Comparison of ENCODE assay signal across 15 mouse cellular contexts in the genomic region with DNA sequence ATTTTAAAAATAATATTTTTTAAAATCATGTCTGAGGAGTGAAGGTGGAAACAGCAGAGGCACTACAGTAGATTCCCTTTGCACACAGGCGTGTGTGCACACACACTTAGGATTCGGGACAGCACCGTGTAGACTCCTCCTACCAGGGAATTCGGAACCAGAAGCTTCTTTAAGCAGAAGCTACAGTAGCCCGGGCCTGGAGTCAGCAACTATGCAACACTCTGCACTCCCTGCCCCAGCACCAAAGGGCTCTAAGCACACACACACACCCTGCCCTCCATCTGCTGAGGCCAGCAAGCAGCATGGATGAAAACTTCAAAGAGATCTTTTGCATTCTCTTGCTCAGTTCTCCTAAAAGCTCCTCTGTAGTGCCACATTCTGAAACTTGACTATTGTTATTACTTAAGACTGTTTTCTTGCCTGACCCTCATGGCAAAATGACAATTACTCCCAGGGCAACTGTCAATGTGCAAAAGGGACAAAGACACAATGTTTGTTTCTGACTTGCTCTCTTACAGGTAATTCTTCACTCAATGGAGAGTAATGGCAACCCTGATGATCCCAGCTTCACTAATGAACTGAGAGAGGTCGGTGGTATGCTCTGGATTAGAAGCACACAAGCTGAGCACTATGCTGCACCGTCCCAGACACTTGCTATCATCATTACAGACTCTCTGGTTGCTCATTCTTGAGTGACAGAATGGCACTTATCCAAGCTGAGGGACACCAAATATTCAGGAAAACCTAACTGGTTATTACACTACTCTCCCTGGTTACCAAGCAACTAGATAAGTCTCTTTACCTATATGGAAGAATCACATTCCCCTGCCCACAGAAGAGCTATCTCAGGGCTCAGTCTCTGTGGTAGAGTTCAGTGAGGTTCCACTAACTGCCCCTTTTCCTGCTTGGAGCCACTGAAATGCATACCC. TPM values are rescaled to one million over a fixed set of nuclear protein-coding genes. Genes with fewer than 3 reads are reported as not detected.
DNase-seq lines count a peak whose midpoint lies in the region; ATAC-seq and TF ChIP-seq lines count a peak whose summit lies in the region.
"Had no signal": no experiment of that assay in that cellular context is flagged by ENCODE, and none has a peak within 500 bp of the region (broad histone marks: within the 10 kb centered on the region; RNA-seq: fewer than 3 reads in every experiment).

No protein-coding gene starts in this region.

- H3K4me2 ChIP-seq in neural tube, embryonic 13.5 days, result no peak overlapping the region
- H3K4me2 ChIP-seq in liver, embryonic 13.5 days, result peak overlapping the region; percentile 25
- H3K4me2 ChIP-seq in intestine, embryonic 16.5 days (ENCODE audit: low read depth, low read length), result no peak overlapping the region
- H3K4me2 ChIP-seq: limb, embryonic 12.5 days; neural tube, embryonic 12.5 days had no signal

- no peak overlapping the region for H3K4me3 ChIP-seq in kidney, adult 2 months (ENCODE audit: insufficient read depth, low read depth, low read length)
- H3K4me3 ChIP-seq in neural tube, embryonic 13.5 days, result no peak overlapping the region
- no peak overlapping the region for H3K4me3 ChIP-seq in liver, embryonic 13.5 days (replicated peaks)
- H3K4me3 ChIP-seq in intestine, embryonic 16.5 days (ENCODE audit: low read length), result no peak overlapping the region
- H3K4me3 ChIP-seq: heart, adult 2 months; hindbrain, embryonic 10.5 days; limb, embryonic 12.5 days; neural tube, embryonic 12.5 days had no signal

- no peaks in the 10 kb centered on the region for H3K9me3 ChIP-seq in neural tube, embryonic 13.5 days
- H3K9me3 ChIP-seq in liver, embryonic 13.5 days (replicated peaks), result no peaks in the 10 kb centered on the region
- no peaks in the 10 kb centered on the region for H3K9me3 ChIP-seq in intestine, embryonic 16.5 days (ENCODE audit: control insufficient read depth, low read length)
- H3K9me3 ChIP-seq: hindbrain, embryonic 10.5 days; limb, embryonic 12.5 days; neural tube, embryonic 12.5 days had no signal

- intact Hi-C loops in heart, postnatal 25 days (cut with DNase I), result no loop called here

- peaks cover 15% of the 10 kb centered on the region for H3K4me1 ChIP-seq in kidney, adult 2 months (ENCODE audit: control insufficient read depth, insufficient read depth, low read length)
- peaks cover 19% of the 10 kb centered on the region for H3K4me1 ChIP-seq in neural tube, embryonic 13.5 days (replicated peaks)
- peaks cover 42% of the 10 kb centered on the region for H3K4me1 ChIP-seq in liver, embryonic 13.5 days (replicated peaks)
- H3K4me1 ChIP-seq in intestine, embryonic 16.5 days (ENCODE audit: control insufficient read depth, insufficient read depth, low read length), result 0 out of 2 replicates have a peak, but pooled peaks cover 9% of the 10 kb centered on the region
- H3K4me1 ChIP-seq: limb, embryonic 12.5 days; neural tube, embryonic 12.5 days had no signal

- H3K36me3 ChIP-seq in kidney, adult 2 months (ENCODE audit: control insufficient read depth, insufficient read depth, low read length), result peaks cover 3% of the 10 kb centered on the region; the same call in 1 of the 2 replicates
- peaks cover 4% of the 10 kb centered on the region; the same call in 1 of the 2 replicates for H3K36me3 ChIP-seq in neural tube, embryonic 13.5 days
- H3K36me3 ChIP-seq in liver, embryonic 13.5 days, result peaks cover 3% of the 10 kb centered on the region; the same call in 1 of the 2 replicates
- H3K36me3 ChIP-seq in intestine, embryonic 16.5 days (ENCODE audit: control insufficient read depth, insufficient read depth, low read length), result no peaks in the 10 kb centered on the region
- H3K36me3 ChIP-seq: neural tube, embryonic 12.5 days had no signal

- peak; percentile 32; the same call in 1 of the 2 replicates for ATAC-seq in neural tube, embryonic 13.5 days (ENCODE audit: low read depth)
- peak; percentile 45 for ATAC-seq in liver, embryonic 13.5 days (ENCODE audit: low read depth)
- ATAC-seq in intestine, embryonic 16.5 days, result no peak

- no peaks in the 10 kb centered on the region for H3K27me3 ChIP-seq in kidney, adult 2 months (replicated peaks; ENCODE audit: control insufficient read depth, insufficient read depth, low read length)
- no peaks in the 10 kb centered on the region for H3K27me3 ChIP-seq in neural tube, embryonic 13.5 days
- H3K27me3 ChIP-seq in liver, embryonic 13.5 days, result no peaks in the 10 kb centered on the region
- H3K27me3 ChIP-seq in intestine, embryonic 16.5 days (replicated peaks; ENCODE audit: control insufficient read depth, insufficient read depth, low read length), result no peaks in the 10 kb centered on the region
- H3K27me3 ChIP-seq: limb, embryonic 12.5 days; neural tube, embryonic 12.5 days had no signal

- no peak overlapping the region for H3K27ac ChIP-seq in kidney, adult 2 months (ENCODE audit: insufficient read depth, low read depth, low read length)
- H3K27ac ChIP-seq in neural tube, embryonic 13.5 days (replicated peaks), result no peak overlapping the region
- H3K27ac ChIP-seq in liver, embryonic 13.5 days, result peak overlapping the region; percentile 41
- no peak overlapping the region for H3K27ac ChIP-seq in intestine, embryonic 16.5 days (ENCODE audit: low read length)
- H3K27ac ChIP-seq: heart, adult 2 months; hindbrain, embryonic 10.5 days; limb, embryonic 12.5 days; macrophage; neural tube, embryonic 12.5 days had no signal

- no peak overlapping the region for H3K9ac ChIP-seq in neural tube, embryonic 13.5 days
- H3K9ac ChIP-seq in liver, embryonic 13.5 days, result no peak overlapping the region
- H3K9ac ChIP-seq in intestine, embryonic 16.5 days (ENCODE audit: low read depth, low read length), result no peak overlapping the region
- H3K9ac ChIP-seq: limb, embryonic 12.5 days; neural tube, embryonic 12.5 days had no signal

- no peak for TF ChIP-seq POLR2A in kidney, adult 2 months (IDR thresholded peaks at IDR 0.05; ENCODE audit: low read depth, low read length)

- DNase-seq in kidney, adult 2 months, result peak; percentile 25
- DNase-seq in kidney, adult 9 months, result no peak
- no peak for DNase-seq in neural tube, embryonic 10.5 days (ENCODE audit: extremely low spot score, low spot score)
- no peak for DNase-seq in liver, embryonic 13.5 days
- no peak for DNase-seq in heart, postnatal 25 days (ENCODE audit: low spot score)
- DNase-seq: adrenal gland, postnatal 10 days; cerebellum, postnatal 36 days; kidney, adult 18-20 months had no signal

- WGBS in kidney, adult 2 months, result 39% methylated on average over 7 of the region's 7 CpGs
- 71% methylated on average over 7 of the region's 7 CpGs for WGBS in neural tube, embryonic 13.5 days
- WGBS in liver, embryonic 13.5 days (ENCODE audit: insufficient replicate concordance), result 69% methylated on average over 7 of the region's 7 CpGs
- 65% methylated on average over 7 of the region's 7 CpGs for WGBS in intestine, embryonic 16.5 days

- no peak for TF ChIP-seq CTCF in kidney, adult 2 months (conservative IDR thresholded peaks at IDR 0.05; ENCODE audit: insufficient read depth, insufficient read length, low read depth, low read length)

RNA-seq across cellular contexts. Expression of gene March6, which starts 20.1 kb away (rescaled TPM):
- polyA plus RNA-seq in kidney, adult 2 months (2012; rRNA removed), result 36.1 and 46.6 TPM in 2 replicates
- 58.2 and 61.3 TPM in 2 replicates for polyA plus RNA-seq in neural tube, embryonic 13.5 days (2015; fragmentation: Nextera tagmentation; extraction: Ambion mirVana)
- 12.7 and 16.2 TPM in 2 replicates for polyA plus RNA-seq in liver, embryonic 13.5 days (2015; fragmentation: Nextera tagmentation; extraction: Ambion mirVana)
- polyA plus RNA-seq in intestine, embryonic 16.5 days (2015; fragmentation: Nextera tagmentation; extraction: Ambion mirVana), result 21.7 and 24.6 TPM in 2 replicates
- total RNA-seq in heart, postnatal 25 days (2021), result 100 to 1,000 TPM; 100 to 111 TPM

RNA-seq across cellular contexts. Expression of gene Cmbl, which starts 54.4 kb away (rescaled TPM):
- 343 and 361 TPM in 2 replicates for polyA plus RNA-seq in kidney, adult 2 months (2012; rRNA removed)
- polyA plus RNA-seq in neural tube, embryonic 13.5 days (2015; fragmentation: Nextera tagmentation; extraction: Ambion mirVana), result 3.1 and 4.0 TPM in 2 replicates
- polyA plus RNA-seq in liver, embryonic 13.5 days (2015; fragmentation: Nextera tagmentation; extraction: Ambion mirVana), result 5.0 and 5.3 TPM in 2 replicates
- polyA plus RNA-seq in intestine, embryonic 16.5 days (2015; fragmentation: Nextera tagmentation; extraction: Ambion mirVana), result 60.9 and 74.5 TPM in 2 replicates
- total RNA-seq in heart, postnatal 25 days (2021), result 10 to 100 TPM; 28.0 to 31.2 TPM

RNA-seq across cellular contexts. Expression of gene Ropn1l, which starts 57.2 kb away (rescaled TPM):
- polyA plus RNA-seq in kidney, adult 2 months (2012; rRNA removed), result 5.6 and 6.9 TPM in 2 replicates
- polyA plus RNA-seq in neural tube, embryonic 13.5 days (2015; fragmentation: Nextera tagmentation; extraction: Ambion mirVana), result 0.96 and 1.5 TPM in 2 replicates
- polyA plus RNA-seq in liver, embryonic 13.5 days (2015; fragmentation: Nextera tagmentation; extraction: Ambion mirVana), result 2.1 and 2.3 TPM in 2 replicates
- 1.7 and 1.9 TPM in 2 replicates for polyA plus RNA-seq in intestine, embryonic 16.5 days (2015; fragmentation: Nextera tagmentation; extraction: Ambion mirVana)
- total RNA-seq in heart, postnatal 25 days (2021), result not detected
- total RNA-seq: heart, adult 2 months had no signal
